Mouse (Mus musculus): Measurements from ENCODE around the gene Gabrr2.
A peak's percentile ranks its signal among the peaks of the same experiment; 100 is the strongest.

Gene Gabrr2

GRCm38 (mm10) chr4:33062981-33063380 is at the start of gene Gabrr2:
TSS of gene Gabrr2 (plus strand) at chr4:33062999.
- no peak for DNase-seq

GRCm38 (mm10) chr4:33018361-33018999 is 44.3 kb upstream of the Gabrr2 start:
- peak; percentile 91 to 92 for DNase-seq

DNA sequence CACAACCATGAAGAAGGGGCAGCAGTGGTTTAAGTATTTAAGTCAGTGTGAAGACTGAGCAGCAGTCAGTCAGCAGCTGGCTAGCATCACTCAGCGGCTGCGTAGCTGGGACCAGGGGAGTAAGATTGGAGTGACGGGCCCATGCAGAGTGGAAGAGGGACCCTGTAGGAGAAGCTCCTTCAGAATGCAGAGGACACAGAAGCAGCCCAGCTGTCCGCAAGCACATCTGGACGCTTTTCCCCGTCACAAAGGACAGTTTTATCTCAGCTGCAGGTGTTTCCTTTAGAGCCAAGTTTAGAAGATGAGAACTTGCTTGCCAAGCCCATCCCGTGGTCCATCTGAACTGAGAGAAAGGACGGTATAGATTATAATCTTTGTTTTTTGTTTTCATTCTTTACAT is 38.4 kb upstream of the Gabrr2 start:
- DNase-seq: no peak

DNA sequence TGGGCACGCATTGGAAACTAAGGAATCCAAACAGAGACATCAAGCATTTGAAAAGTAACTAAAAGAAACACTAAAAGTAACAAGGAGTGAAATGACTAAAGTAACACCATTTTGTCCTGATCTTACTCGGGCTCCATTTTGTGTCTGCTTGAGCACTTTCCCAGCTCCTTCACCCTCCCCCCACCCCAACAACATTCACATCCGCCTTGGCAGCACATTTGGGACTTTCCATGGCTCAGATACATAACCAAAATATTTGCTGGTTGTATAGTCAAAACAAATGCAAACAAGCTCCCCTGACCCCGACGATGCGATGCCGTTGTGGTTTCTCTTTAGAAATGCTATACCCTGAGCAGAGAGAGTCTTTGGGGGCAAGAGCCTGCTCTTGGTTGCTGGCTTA is 33.7 kb upstream of the Gabrr2 start:
- DNase-seq: no peak

GRCm38 (mm10) chr4:33030264-33031194 is 32.3 kb upstream of the Gabrr2 start:
- DNase-seq: peak in 1 of 2 experiments; percentile 10

GRCm38 (mm10) chr4:33031195-33031960 is 31.4 kb upstream of the Gabrr2 start, which contains the start of gene Ube2j1:
TSS of gene Ube2j1 (plus strand) at chr4:33031416.
- DNase-seq: peak; percentile 80 to 86

GRCm38 (mm10) chr4:33032045-33032444 is 30.8 kb upstream of the Gabrr2 start:
- no peak for DNase-seq

- DNase-seq: no peak
Measured at GRCm38 (mm10) chr4:33033515-33033914, 29.3 kb upstream of the Gabrr2 start.

- no peak for DNase-seq
Measured at GRCm38 (mm10) chr4:33039826-33040225, 23.0 kb upstream of the Gabrr2 start.

GRCm38 (mm10) chr4:33049601-33050000 is 13.2 kb upstream of the Gabrr2 start:
- no peak for DNase-seq

DNA sequence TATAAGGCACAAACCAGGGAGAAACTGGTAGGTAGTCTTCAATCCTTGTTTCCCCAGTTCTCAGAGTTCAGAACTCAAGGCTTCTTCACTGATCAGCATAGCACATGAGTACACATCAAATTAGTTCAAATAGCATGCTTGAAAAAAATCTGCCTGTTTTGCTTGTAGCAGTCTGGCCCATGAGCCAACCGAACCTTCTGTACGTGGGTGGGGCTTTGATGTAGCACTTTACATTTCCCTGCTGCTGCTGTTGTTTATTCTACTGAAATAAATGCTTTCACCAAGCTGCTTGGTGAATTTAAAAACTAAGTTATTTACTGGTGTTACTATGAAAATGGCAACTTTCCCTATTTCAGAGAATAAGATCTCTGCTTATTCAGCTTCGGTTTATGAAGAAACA is 10.7 kb upstream of the Gabrr2 start:
- no peak for DNase-seq

DNA sequence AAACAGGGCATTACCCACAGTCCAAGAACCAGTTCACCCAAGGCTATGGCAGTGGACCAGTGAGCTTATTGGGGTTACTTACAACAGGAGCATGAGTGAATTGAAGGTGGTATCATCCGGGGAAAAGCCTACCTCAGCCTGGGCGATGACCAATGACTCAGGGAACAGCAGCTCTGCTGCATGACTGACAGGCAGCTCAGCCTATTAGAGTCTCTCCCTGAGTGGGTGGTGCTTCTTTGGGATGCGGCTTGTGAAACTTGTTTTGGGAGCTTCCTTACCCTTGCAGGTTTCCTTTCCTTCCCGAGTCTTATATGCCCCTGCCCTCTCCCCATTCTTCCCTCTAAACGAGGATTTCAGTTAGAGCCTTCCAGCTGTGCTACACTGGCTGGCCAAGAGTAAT is 10.1 kb upstream of the Gabrr2 start:
- DNase-seq: no peak

GRCm38 (mm10) chr4:33054426-33054825 is 8.4 kb upstream of the Gabrr2 start:
- no peak for DNase-seq

- no peak for DNase-seq
Measured at GRCm38 (mm10) chr4:33056317-33056716, 6.5 kb upstream of the Gabrr2 start.

DNA sequence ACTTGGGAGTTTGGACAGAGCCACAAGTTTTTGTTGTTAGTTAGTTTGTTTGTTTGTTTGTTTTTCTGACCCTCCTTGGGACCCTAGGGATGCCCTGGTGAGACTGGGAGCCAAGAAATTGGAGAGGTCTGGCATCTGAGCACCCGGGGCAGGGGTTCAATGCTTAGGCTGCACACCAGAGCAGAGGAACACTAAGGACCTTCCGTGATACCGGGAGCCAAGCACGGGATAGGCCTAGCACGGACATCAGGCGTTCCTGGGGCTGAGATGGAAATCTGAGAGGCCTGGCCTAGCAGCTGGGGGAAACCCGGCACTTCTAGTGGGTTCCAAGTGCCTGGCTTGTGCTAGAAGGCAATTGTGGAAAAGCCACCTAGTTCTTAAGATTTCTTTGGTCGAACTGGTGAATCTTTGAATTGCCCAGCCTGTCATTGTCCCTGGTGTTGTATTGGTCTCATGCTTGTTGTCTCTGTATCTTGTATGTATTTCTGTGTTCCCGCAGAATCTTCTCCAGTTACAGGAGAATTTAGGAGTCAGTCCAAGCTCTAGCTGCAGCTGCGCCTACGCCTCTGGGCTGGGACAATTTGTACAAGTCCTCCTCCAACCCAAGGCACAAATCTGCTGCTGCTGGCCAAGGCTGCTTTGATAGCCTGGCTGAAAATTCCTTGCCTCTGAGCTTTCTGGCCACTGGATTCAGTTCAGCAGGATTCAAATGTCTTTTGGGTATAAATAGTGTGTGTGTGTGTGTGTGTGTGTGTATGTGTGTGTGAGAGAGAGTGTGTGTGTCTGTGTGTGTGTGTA is 4.7 kb upstream of the Gabrr2 start:
- no peak for DNase-seq

- no peak for DNase-seq
Measured at GRCm38 (mm10) chr4:33061158-33061557, 1.6 kb upstream of the Gabrr2 start.

GRCm38 (mm10) chr4:33064986-33065385 is 2.2 kb downstream of the Gabrr2 start:
- no peak for DNase-seq

DNA sequence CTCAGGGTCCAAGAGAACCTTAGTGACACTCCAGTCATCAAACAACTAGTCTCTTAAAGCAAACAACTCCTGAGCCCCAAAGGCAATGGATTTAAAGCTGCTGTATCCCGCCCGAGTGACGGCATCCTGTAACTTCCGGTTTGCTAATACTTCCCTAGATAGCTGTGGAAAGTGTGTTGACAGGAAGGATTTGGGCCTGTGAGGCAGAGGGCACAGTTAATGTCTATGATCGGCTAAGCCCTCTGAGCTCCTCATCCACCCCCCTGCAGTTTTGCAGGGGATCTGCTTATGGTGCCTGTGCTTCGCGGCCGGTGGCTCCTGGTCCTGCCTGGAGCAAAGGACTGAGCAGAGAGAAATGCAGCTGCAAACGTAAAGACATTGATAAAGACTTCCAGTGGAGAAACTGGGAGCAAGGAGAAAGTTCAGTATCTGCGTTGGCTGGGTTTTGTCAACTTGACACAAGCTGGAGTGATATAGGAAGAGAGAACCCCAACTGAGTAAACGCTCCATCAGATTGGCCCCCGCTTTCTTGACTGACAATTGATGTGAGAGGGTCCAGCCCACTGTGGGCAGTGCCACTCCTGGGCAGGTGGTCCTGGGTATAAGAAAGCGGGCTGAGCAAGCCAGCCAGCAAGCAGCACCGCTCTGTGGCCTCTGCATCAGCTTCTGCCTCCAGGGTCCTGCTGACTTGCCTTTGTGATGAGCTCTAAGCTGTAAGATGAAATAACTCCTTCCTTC is 3.6 kb downstream of the Gabrr2 start:
- no peak for DNase-seq

- no peak for DNase-seq
Measured at GRCm38 (mm10) chr4:33067331-33067730, 4.5 kb downstream of the Gabrr2 start.

GRCm38 (mm10) chr4:33067826-33068225 is 5.0 kb downstream of the Gabrr2 start:
- no peak for DNase-seq

GRCm38 (mm10) chr4:33068894-33069293 is 6.1 kb downstream of the Gabrr2 start:
- no peak for DNase-seq

- DNase-seq: no peak
Measured at GRCm38 (mm10) chr4:33070326-33070725, 7.5 kb downstream of the Gabrr2 start.
